Mouse (Mus musculus) hindbrain, embryonic 15.5 days (tissue): ENCODE measurements around the gene Ccdc184. TPM values are rescaled to one million over a fixed set of nuclear protein-coding genes. Genes with fewer than 3 reads are reported as not detected.

Experiments
- ATAC-seq: fragments of 200-750 bp; cut with Nextera tagmentation; 2 replicates; pipeline ENCODE4 v1.8.0; 2017; ENCODE audit warnings: low read depth, moderate number of reproducible peaks, moderate TSS enrichment; ENCODE audit not compliant: low FRiP score
- H3K27ac ChIP-seq: fragments of 300-500 bp; sonication (generic); replicated peaks from 2 replicates; pipeline ENCODE4 v1.5.1; 2015; ENCODE audit warnings: mild to moderate bottlenecking, inconsistent platforms
- H3K27me3 ChIP-seq: fragments of 300-500 bp; sonication (generic); 2 replicates; pipeline ENCODE4 v1.6.1; 2015; ENCODE audit warnings: control low read depth, inconsistent platforms
- H3K36me3 ChIP-seq: fragments of 300-500 bp; sonication (generic); 2 replicates; pipeline ENCODE4 v1.6.1; 2015; ENCODE audit warnings: control low read depth, inconsistent platforms
- H3K4me1 ChIP-seq: fragments of 300-500 bp; sonication (generic); replicated peaks from 2 replicates; pipeline ENCODE4 v1.6.1; 2015; ENCODE audit warnings: control low read depth, inconsistent platforms
- H3K4me2 ChIP-seq: fragments of 300-500 bp; sonication (generic); 2 replicates; pipeline ENCODE4 v1.6.1; 2015; ENCODE audit warnings: moderate library complexity, mild to moderate bottlenecking, inconsistent platforms
- H3K4me3 ChIP-seq: fragments of 300-500 bp; sonication (generic); 2 replicates; pipeline ENCODE4 v1.5.1; 2015; ENCODE audit warnings: mild to moderate bottlenecking, inconsistent platforms
- H3K9ac ChIP-seq: fragments of 300-500 bp; sonication (generic); 2 replicates; pipeline ENCODE4 v1.6.1; 2015; ENCODE audit warnings: inconsistent platforms
- H3K9me3 ChIP-seq: fragments of 300-500 bp; sonication (generic); 2 replicates; pipeline ENCODE4 v1.6.1; 2016; ENCODE audit warnings: control low read depth, inconsistent platforms
- WGBS: fragments of 180-500 bp; shearing (Covaris S2); methylation state at CpG from one replicate; pipeline ENCODE4 v1.1.7; 2015; 5-methylcytosine and 5-hydroxymethylcytosine counted together
- polyA plus RNA-seq: library from polyadenylated mRNA; unstranded; fragments of >200 nt; fragmentation: Nextera tagmentation; extraction: Ambion mirVana; gene quantifications from 2 replicates; pipeline ENCODE4 v1.2.1, GENCODE M21; 2015

The Ccdc184 gene
- polyA plus RNA-seq, 1 experiment from 2014 or later = 113 TPM

GRCm38 (mm10) chr15:98180567-98181131 is 13.7 kb downstream of the Ccdc184 start:
- Histone ChIP-seq H3K9me3 (no peaks in the 10 kb centered on the region), H3K9ac (peak overlapping the region; percentile 50), H3K4me2 (peak overlapping the region; percentile 64), H3K4me1 (peaks cover 6% of the 10 kb centered on the region; the same call in 1 of the 2 replicates), H3K27ac (peak overlapping the region; percentile 85), H3K27me3 (no peaks in the 10 kb centered on the region), H3K36me3 (no peaks in the 10 kb centered on the region), H3K4me3 (peak overlapping the region; percentile 61)
- WGBS = 4% methylated on average over 26 of the region's 26 CpGs
- no peak for ATAC-seq

GRCm38 (mm10) chr15:98181132-98181711 is 14.3 kb downstream of the Ccdc184 start:
- H3K27me3 ChIP-seq = no peaks in the 10 kb centered on the region
- H3K9ac ChIP-seq = peak overlapping the region; percentile 50
- peak overlapping the region; percentile 61 for H3K4me3 ChIP-seq
- under 1% methylated on average over 30 of the region's 30 CpGs for WGBS
- no peaks in the 10 kb centered on the region for H3K36me3 ChIP-seq
- peak overlapping the region; percentile 64 for H3K4me2 ChIP-seq
- peak; percentile 99 for ATAC-seq
- H3K9me3 ChIP-seq = no peaks in the 10 kb centered on the region
- peaks cover 6% of the 10 kb centered on the region; the same call in 1 of the 2 replicates for H3K4me1 ChIP-seq
- H3K27ac ChIP-seq = peak overlapping the region; percentile 85

- H3K27me3 ChIP-seq = no peaks in the 10 kb centered on the region
- no peak for ATAC-seq
- no peak overlapping the region for H3K9ac ChIP-seq
- H3K4me1 ChIP-seq = peaks cover 6% of the 10 kb centered on the region; the same call in 1 of the 2 replicates
- H3K9me3 ChIP-seq = no peaks in the 10 kb centered on the region
- H3K4me2 ChIP-seq = peak overlapping the region; percentile 64
- no peak overlapping the region for H3K27ac ChIP-seq
- 75% methylated on average over 12 of the region's 12 CpGs for WGBS
- no peak overlapping the region for H3K4me3 ChIP-seq
- H3K36me3 ChIP-seq = no peaks in the 10 kb centered on the region
Measured at GRCm38 (mm10) chr15:98181856-98182570, 15.1 kb downstream of the Ccdc184 start.

- no peak overlapping the region for H3K4me2 ChIP-seq
- no peak overlapping the region for H3K4me3 ChIP-seq
- H3K4me1 ChIP-seq = peaks cover 6% of the 10 kb centered on the region; the same call in 1 of the 2 replicates
- H3K27me3 ChIP-seq = no peaks in the 10 kb centered on the region
- H3K9me3 ChIP-seq = no peaks in the 10 kb centered on the region
- ATAC-seq = no peak
- no peaks in the 10 kb centered on the region for H3K36me3 ChIP-seq
- WGBS = 84% methylated on average over 4 of the region's 4 CpGs
- no peak overlapping the region for H3K9ac ChIP-seq
- no peak overlapping the region for H3K27ac ChIP-seq
Measured at GRCm38 (mm10) chr15:98184456-98184855, 17.5 kb downstream of the Ccdc184 start.

- H3K9ac ChIP-seq = no peak within 1 kb of the TSS
- no peak for ATAC-seq
- WGBS = 74% methylated on average over 3 of the region's 3 CpGs
- no peaks in the 10 kb centered on the region for H3K27me3 ChIP-seq
- no peak within 1 kb of the TSS for H3K27ac ChIP-seq
- H3K4me2 ChIP-seq = no peak within 1 kb of the TSS
- H3K36me3 ChIP-seq = no peaks in the 10 kb centered on the region
- H3K9me3 ChIP-seq = no peaks in the 10 kb centered on the region
- H3K4me3 ChIP-seq = no peak within 1 kb of the TSS
- H3K4me1 ChIP-seq = no peaks in the 10 kb centered on the region
Measured at GRCm38 (mm10) chr15:98195442-98195841, 28.5 kb downstream of the Ccdc184 start, which contains the start of gene Olfr288. Gene Olfr288 (minus strand): TSS chr15:98195542.

- no peaks in the 10 kb centered on the region for H3K4me1 ChIP-seq
- no peaks in the 10 kb centered on the region for H3K27me3 ChIP-seq
- H3K27ac ChIP-seq = no peak overlapping the region
- WGBS = 85% methylated on average over 7 of the region's 7 CpGs
- H3K36me3 ChIP-seq = no peaks in the 10 kb centered on the region
- H3K4me3 ChIP-seq = no peak overlapping the region
- no peaks in the 10 kb centered on the region for H3K9me3 ChIP-seq
- H3K4me2 ChIP-seq = no peak overlapping the region
- no peak overlapping the region for H3K9ac ChIP-seq
- no peak for ATAC-seq
Measured at GRCm38 (mm10) chr15:98209676-98210075, 42.7 kb downstream of the Ccdc184 start.

GRCm38 (mm10) chr15:98213336-98213870 is 46.4 kb downstream of the Ccdc184 start:
- Histone ChIP-seq H3K9ac (no peak overlapping the region), H3K4me3 (no peak overlapping the region), H3K27me3 (no peaks in the 10 kb centered on the region), H3K4me2 (no peak overlapping the region), H3K4me1 (no peaks in the 10 kb centered on the region), H3K27ac (no peak overlapping the region), H3K36me3 (no peaks in the 10 kb centered on the region), H3K9me3 (no peaks in the 10 kb centered on the region)
- ATAC-seq = no peak
- 83% methylated on average over 5 of the region's 5 CpGs for WGBS

- WGBS = 69% methylated on average over 5 of the region's 5 CpGs
- H3K36me3 ChIP-seq = no peaks in the 10 kb centered on the region
- H3K4me2 ChIP-seq = no peak overlapping the region
- no peaks in the 10 kb centered on the region for H3K9me3 ChIP-seq
- ATAC-seq = no peak
- no peak overlapping the region for H3K27ac ChIP-seq
- H3K4me1 ChIP-seq = no peaks in the 10 kb centered on the region
- H3K27me3 ChIP-seq = no peaks in the 10 kb centered on the region
- no peak overlapping the region for H3K4me3 ChIP-seq
- H3K9ac ChIP-seq = no peak overlapping the region
Measured at GRCm38 (mm10) chr15:98214130-98214529, 47.2 kb downstream of the Ccdc184 start.

Other genes starting within 250 kb of the Ccdc184 start
- 58.3 and 60.5 TPM in 2 replicates for gene Tmem106c, start 203.0 kb upstream of the Ccdc184 start, polyA plus RNA-seq
- gene Col2a1, start 162.5 kb upstream of the Ccdc184 start, polyA plus RNA-seq = 26.1 and 33.9 TPM in 2 replicates
- gene Pfkm, start 74.6 kb upstream of the Ccdc184 start, polyA plus RNA-seq = 87.6 and 90.0 TPM in 2 replicates
- gene Senp1, start 73.4 kb upstream of the Ccdc184 start, polyA plus RNA-seq = 19.3 and 21.3 TPM in 2 replicates
- gene Asb8, start 1.5 kb upstream of the Ccdc184 start, polyA plus RNA-seq = 58.4 and 60.7 TPM in 2 replicates
- gene Olfr288, start 28.4 kb downstream of the Ccdc184 start, polyA plus RNA-seq = not detected in 2 replicates
- not detected in 2 replicates for gene Gm44579, start 53.8 kb downstream of the Ccdc184 start, polyA plus RNA-seq
- gene Olfr287, start 53.9 kb downstream of the Ccdc184 start, polyA plus RNA-seq = 0.12 and 0.21 TPM in 2 replicates
- not detected in 2 replicates for gene Olfr286, start 67.3 kb downstream of the Ccdc184 start, polyA plus RNA-seq
- not detected in 2 replicates for gene H1fnt, start 90.1 kb downstream of the Ccdc184 start, polyA plus RNA-seq
- 10.9 and 11.7 TPM in 2 replicates for gene Zfp641, start 129.0 kb downstream of the Ccdc184 start, polyA plus RNA-seq
- not detected in 2 replicates for gene Olfr285, start 150.2 kb downstream of the Ccdc184 start, polyA plus RNA-seq
- not detected in 2 replicates for gene Olfr284, start 173.8 kb downstream of the Ccdc184 start, polyA plus RNA-seq
- not detected in 2 replicates for gene Olfr283, start 213.8 kb downstream of the Ccdc184 start, polyA plus RNA-seq